Mouse (Mus musculus) spleen, adult 2 months (tissue): ENCODE data around the gene Olfr982. TPM values are rescaled to one million over a fixed set of nuclear protein-coding genes. Genes with fewer than 3 reads are reported as not detected.

ENCODE experiments used
- DNase-seq, 2 experiments: peaks; one replicate each; pipeline versions ENCODE4 v3.0.0 to v3.0.0-alpha.2; 2012 to 2021; ENCODE audit warnings: low spot score in 2 of 2, low read depth in 1 of 2
- H3K27ac ChIP-seq: fragments of 200-500 bp; 2 replicates; pipeline ENCODE4 v1.5.1; 2012; ENCODE audit warnings: low read length, inconsistent platforms; ENCODE audit not compliant: insufficient read depth
- H3K27me3 ChIP-seq: fragments of 200-500 bp; 2 replicates; pipeline ENCODE4 v1.6.1; 2012; ENCODE audit warnings: mild to moderate bottlenecking, moderate library complexity, low read length, inconsistent platforms; ENCODE audit not compliant: control insufficient read depth, insufficient read depth
- H3K36me3 ChIP-seq: fragments of 200-500 bp; 2 replicates; pipeline ENCODE4 v1.6.1; 2012; ENCODE audit warnings: mild to moderate bottlenecking, low read length, inconsistent platforms; ENCODE audit not compliant: control insufficient read depth, insufficient read depth
- H3K4me1 ChIP-seq: fragments of 200-500 bp; 2 replicates; pipeline ENCODE4 v1.6.1; 2011; ENCODE audit warnings: inconsistent platforms; ENCODE audit not compliant: control insufficient read depth, insufficient read depth, insufficient read length
- H3K4me3 ChIP-seq: fragments of 200-500 bp; 2 replicates; pipeline ENCODE4 v1.5.1; 2011; ENCODE audit warnings: mild to moderate bottlenecking, inconsistent platforms; ENCODE audit not compliant: insufficient read depth, insufficient read length; ENCODE audit errors: extremely low read depth
- CTCF ChIP-seq: fragments of 200-500 bp; IDR thresholded peaks from 2 replicates; pipeline ENCODE4 v1.5.1; 2011; ENCODE audit warnings: mild to moderate bottlenecking, inconsistent platforms; ENCODE audit not compliant: insufficient read depth, insufficient read length, insufficient replicate concordance; ENCODE audit errors: extremely low read depth
- POLR2A ChIP-seq: fragments of 200-500 bp; IDR thresholded peaks from 2 replicates; pipeline ENCODE4 v1.6.1; 2011; ENCODE audit warnings: low read depth, low read length, inconsistent platforms
- WGBS: fragments of 180-500 bp; shearing (Covaris S2); methylation state at CpG from one replicate; pipeline ENCODE4 v1.1.7; 2018; 5-methylcytosine and 5-hydroxymethylcytosine counted together
- polyA plus RNA-seq: library from polyadenylated mRNA; depleted of rRNA; stranded (reverse); fragments of >200 nt; gene quantifications from 2 replicates; pipeline ENCODE4 v1.2.3, GENCODE M21; 2012; rRNA removed

The Olfr982 gene
- polyA plus RNA-seq: not detected in 2 replicates

DNA sequence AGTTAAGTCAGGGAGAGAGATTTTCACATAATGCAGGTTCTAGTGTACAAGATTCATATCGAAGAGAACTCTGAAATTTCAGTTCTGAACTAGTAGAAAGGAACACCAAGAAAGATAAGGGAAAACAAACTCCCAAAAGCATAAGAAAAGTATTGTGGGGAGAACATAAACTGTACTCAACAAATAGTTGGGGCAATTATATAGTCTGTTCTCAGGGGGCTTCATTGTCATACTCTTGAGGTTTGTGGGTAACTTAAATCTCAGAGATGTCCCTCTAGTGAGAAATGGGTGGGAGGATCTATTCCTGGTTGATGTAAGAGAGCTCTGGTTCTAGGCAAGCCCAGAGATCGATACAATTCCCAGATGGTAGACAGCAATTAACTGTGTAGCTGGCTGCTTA lies at the start of gene Olfr982:
Gene Olfr982, plus strand, starts transcription at position 301 of the 400 bp plus-strand sequence.
- H3K4me3 ChIP-seq: no peak within 1 kb of the TSS
- WGBS: 90% methylated on average over 2 of the region's 2 CpGs
- no peak for DNase-seq
- H3K27me3 ChIP-seq: no peaks in the 10 kb centered on the region
- H3K4me1 ChIP-seq: no peaks in the 10 kb centered on the region
- H3K36me3 ChIP-seq: no peaks in the 10 kb centered on the region
- no peak for TF ChIP-seq POLR2A
- no peak for TF ChIP-seq CTCF
- no peak within 1 kb of the TSS for H3K27ac ChIP-seq

DNA sequence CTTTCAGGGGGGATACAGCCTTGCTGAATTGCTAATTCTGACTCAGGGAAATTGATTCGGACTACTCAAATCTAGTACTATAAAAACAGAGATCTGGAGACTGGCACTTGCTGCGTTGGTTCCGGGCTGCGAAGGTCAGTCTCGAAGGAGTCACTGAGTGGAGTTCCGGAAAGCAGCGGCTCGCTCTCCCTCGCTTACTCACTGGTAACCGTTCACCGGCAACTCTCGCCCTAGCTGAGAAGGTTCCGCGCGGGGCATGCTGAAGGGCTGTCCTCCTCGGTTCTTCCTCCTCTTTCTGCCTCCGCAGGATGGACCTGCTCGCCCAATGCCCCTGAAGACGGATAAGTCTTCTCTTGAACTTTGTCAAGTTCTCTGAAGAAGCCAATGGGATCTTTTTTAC lies 23.5 kb upstream of the Olfr982 start:
- Histone ChIP-seq H3K27ac (no peak overlapping the region), H3K27me3 (no peaks in the 10 kb centered on the region), H3K4me3 (no peak overlapping the region), H3K4me1 (no peaks in the 10 kb centered on the region), H3K36me3 (no peaks in the 10 kb centered on the region)
- TF ChIP-seq POLR2A (no peak), CTCF (no peak)
- WGBS: 91% methylated on average over 19 of the region's 19 CpGs
- no peak for DNase-seq

DNA sequence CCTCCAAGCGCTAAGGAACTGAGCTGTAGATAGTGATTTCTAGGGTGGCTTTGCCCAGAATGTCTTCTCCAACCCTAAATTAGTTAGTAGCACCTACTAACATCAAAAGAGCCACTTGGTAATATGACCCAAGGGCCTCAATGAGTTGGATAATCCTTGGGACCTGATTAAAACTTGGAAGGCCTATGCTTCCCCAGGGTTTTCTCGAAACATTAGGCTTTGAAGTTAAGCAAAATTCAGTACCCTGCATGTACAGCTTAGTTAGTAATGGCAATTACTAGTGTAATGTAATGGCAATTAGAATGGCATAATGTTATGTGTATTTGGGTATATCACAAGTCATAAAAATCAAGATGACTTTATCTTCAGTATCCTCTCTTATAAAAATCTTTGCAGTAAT lies 19.9 kb downstream of the Olfr982 start, which contains the start of gene Olfr983:
Gene Olfr983, minus strand, starts transcription at position 101 of the 400 bp plus-strand sequence.
- WGBS: 86% methylated on average over 2 of the region's 2 CpGs
- TF ChIP-seq POLR2A: no peak
- no peak for TF ChIP-seq CTCF
- DNase-seq: no peak
- H3K36me3 ChIP-seq: no peaks in the 10 kb centered on the region
- H3K4me1 ChIP-seq: no peaks in the 10 kb centered on the region
- H3K4me3 ChIP-seq: no peak within 1 kb of the TSS
- H3K27ac ChIP-seq: no peak within 1 kb of the TSS
- H3K27me3 ChIP-seq: no peaks in the 10 kb centered on the region

DNA sequence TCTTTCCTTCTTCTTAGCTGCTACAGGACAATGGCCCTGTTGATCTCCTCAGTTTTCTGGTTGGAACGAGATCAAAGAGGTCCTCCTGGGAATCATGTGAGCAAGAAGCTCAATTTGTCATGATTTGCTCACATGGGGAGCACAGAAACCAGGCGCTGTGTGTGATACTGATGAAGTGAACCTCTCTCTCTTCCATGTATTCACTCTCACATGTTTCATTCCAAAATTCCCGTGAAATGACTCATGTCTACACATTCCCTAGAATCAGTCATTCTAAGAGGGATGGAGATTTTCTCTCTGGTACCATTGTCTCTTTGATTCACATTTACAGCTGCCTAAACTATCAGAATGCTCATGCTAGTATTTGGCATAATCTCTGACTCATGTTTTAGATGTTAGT lies 21.1 kb downstream of the Olfr982 start:
- Histone ChIP-seq H3K4me3 (no peak overlapping the region), H3K27me3 (no peaks in the 10 kb centered on the region), H3K4me1 (no peaks in the 10 kb centered on the region), H3K36me3 (no peaks in the 10 kb centered on the region), H3K27ac (no peak overlapping the region)
- no peak for DNase-seq
- WGBS: 75% methylated on average over 3 of the region's 3 CpGs
- TF ChIP-seq CTCF: no peak
- TF ChIP-seq POLR2A: no peak

DNA sequence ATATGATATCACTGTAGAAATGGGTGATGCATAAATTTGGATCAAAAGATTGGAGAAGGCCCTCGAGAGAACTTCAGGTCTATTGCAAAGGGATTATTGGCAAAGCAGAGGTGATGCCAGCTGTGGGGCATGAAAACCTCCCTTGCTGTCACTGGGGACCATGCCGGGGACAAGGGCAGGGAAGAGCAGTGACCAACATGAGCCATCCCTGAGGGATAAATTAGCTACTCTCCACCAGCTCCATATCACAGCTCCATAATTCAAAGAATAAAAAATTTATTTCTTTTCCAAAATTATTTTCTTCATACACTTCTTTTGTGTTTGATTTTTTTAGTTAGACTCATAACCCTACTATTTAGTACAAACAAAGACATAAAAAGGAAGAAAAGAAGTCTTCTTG lies 40.5 kb downstream of the Olfr982 start, which contains the start of gene Olfr984:
Gene Olfr984, minus strand, starts transcription at position 101 of the 400 bp plus-strand sequence.
- Histone ChIP-seq H3K4me1 (no peaks in the 10 kb centered on the region; the same call in 1 of the 2 replicates), H3K36me3 (no peaks in the 10 kb centered on the region), H3K27ac (no peak within 1 kb of the TSS), H3K4me3 (no peak within 1 kb of the TSS), H3K27me3 (no peaks in the 10 kb centered on the region)
- TF ChIP-seq CTCF (no peak), POLR2A (no peak)
- DNase-seq: no peak
- WGBS: 79% methylated on average over 2 of the region's 2 CpGs

DNA sequence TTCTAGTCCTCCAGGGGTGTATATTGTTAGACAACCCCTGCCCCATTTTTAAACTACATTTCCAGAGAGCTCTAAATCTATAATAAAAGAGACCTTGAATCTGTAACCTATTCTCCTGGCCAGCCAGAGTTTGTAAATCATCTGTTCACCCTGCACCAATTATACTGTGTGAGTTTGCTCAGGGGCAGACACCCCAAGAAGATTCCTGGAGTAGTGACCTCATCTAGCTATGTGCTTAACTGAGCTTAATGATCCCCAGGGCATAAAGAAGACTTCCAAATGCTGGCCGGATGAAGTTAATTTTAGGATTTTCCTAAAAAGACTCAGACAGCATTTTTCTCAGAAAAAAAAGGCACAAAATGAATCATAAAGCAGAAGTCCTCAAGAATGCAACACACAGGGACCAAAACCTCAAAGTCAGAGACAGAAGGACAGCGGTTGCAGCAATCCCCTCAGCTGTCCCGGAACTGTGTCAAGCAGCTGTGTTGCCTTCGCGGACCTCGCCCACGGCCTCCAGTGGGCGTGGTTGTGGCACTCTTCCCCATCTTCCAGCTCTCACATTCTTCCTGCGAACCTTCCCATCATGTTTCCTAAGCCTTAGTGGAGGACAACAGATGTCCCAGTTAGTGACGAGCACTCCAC lies 43.1 kb downstream of the Olfr982 start:
- no peak for DNase-seq
- no peaks in the 10 kb centered on the region for H3K27me3 ChIP-seq
- no peaks in the 10 kb centered on the region for H3K36me3 ChIP-seq
- 4% methylated on average over 10 of the region's 10 CpGs for WGBS
- TF ChIP-seq POLR2A (no peak), CTCF (no peak)
- H3K4me3 ChIP-seq: no peak overlapping the region
- H3K4me1 ChIP-seq: no peaks in the 10 kb centered on the region; the same call in 1 of the 2 replicates
- no peak overlapping the region for H3K27ac ChIP-seq

DNA sequence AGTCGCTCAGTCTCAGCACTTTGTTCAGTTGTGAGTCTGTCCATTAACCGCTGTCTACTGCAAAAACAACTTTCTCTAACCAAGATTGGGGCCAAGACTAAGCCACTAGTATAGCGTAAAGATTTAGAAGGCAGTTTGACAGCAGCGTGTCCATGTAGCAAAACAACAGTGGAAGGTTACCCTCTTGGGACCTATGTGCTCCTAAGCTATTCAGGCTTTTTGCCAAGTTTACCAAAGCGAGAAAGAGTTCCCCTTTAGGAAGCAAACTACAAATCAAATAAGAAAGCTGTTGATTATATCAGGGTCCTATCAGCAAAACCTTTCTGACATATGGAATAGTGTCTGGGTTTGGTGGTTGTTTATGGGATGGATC lies 43.6 kb downstream of the Olfr982 start:
- WGBS: 21% methylated on average over 5 of the region's 5 CpGs
- Histone ChIP-seq H3K27me3 (no peaks in the 10 kb centered on the region), H3K4me1 (no peaks in the 10 kb centered on the region; the same call in 1 of the 2 replicates), H3K4me3 (no peak overlapping the region), H3K36me3 (no peaks in the 10 kb centered on the region), H3K27ac (no peak overlapping the region)
- DNase-seq: no peak
- TF ChIP-seq POLR2A: no peak
- no peak for TF ChIP-seq CTCF

Other genes starting within 250 kb of the Olfr982 start
- not detected in 2 replicates for gene Olfr971, start 237.0 kb upstream of the Olfr982 start, polyA plus RNA-seq
- gene Olfr972, start 207.4 kb upstream of the Olfr982 start, polyA plus RNA-seq: not detected in 2 replicates
- gene Olfr229, start 166.5 kb upstream of the Olfr982 start, polyA plus RNA-seq: not detected in 2 replicates
- not detected in 2 replicates for gene Olfr974, start 136.3 kb upstream of the Olfr982 start, polyA plus RNA-seq
- gene Olfr975, start 121.8 kb upstream of the Olfr982 start, polyA plus RNA-seq: not detected in 2 replicates
- gene Olfr976, start 112.7 kb upstream of the Olfr982 start, polyA plus RNA-seq: not detected in 2 replicates
- gene Olfr978, start 81.7 kb upstream of the Olfr982 start, polyA plus RNA-seq: not detected in 2 replicates
- not detected in 2 replicates for gene Olfr979, start 70.4 kb upstream of the Olfr982 start, polyA plus RNA-seq
- not detected in 2 replicates for gene Olfr980, start 64.2 kb upstream of the Olfr982 start, polyA plus RNA-seq
- not detected in 2 replicates for gene Olfr981, start 52.4 kb upstream of the Olfr982 start, polyA plus RNA-seq
- gene Olfr983, start 19.8 kb downstream of the Olfr982 start, polyA plus RNA-seq: not detected in 2 replicates
- gene Olfr984, start 40.4 kb downstream of the Olfr982 start, polyA plus RNA-seq: not detected in 2 replicates
- gene Olfr985, start 56.4 kb downstream of the Olfr982 start, polyA plus RNA-seq: not detected in 2 replicates
- not detected in 2 replicates for gene Tmem225, start 74.3 kb downstream of the Olfr982 start, polyA plus RNA-seq
- gene Olfr986, start 107.1 kb downstream of the Olfr982 start, polyA plus RNA-seq: not detected in 2 replicates
- 0.72 and 0.74 TPM in 2 replicates for gene Zfp202, start 118.5 kb downstream of the Olfr982 start, polyA plus RNA-seq
- 0.07 and 0.26 TPM in 2 replicates for gene Scn3b, start 195.4 kb downstream of the Olfr982 start, polyA plus RNA-seq